Mouse (Mus musculus) spleen, adult 2 months (tissue): Measurements from ENCODE around the gene Rab43. TPM values are rescaled to one million over a fixed set of nuclear protein-coding genes. Genes with fewer than 3 reads are reported as not detected.

Source experiments
- DNase-seq, 2 experiments: peaks; one replicate each; pipeline versions ENCODE4 v3.0.0 to v3.0.0-alpha.2; 2012 to 2021; ENCODE audit warnings: low spot score in 2 of 2, low read depth in 1 of 2
- H3K27ac ChIP-seq: fragments of 200-500 bp; 2 replicates; pipeline ENCODE4 v1.5.1; 2012; ENCODE audit warnings: low read length, inconsistent platforms; ENCODE audit not compliant: insufficient read depth
- H3K27me3 ChIP-seq: fragments of 200-500 bp; 2 replicates; pipeline ENCODE4 v1.6.1; 2012; ENCODE audit warnings: mild to moderate bottlenecking, moderate library complexity, low read length, inconsistent platforms; ENCODE audit not compliant: control insufficient read depth, insufficient read depth
- H3K36me3 ChIP-seq: fragments of 200-500 bp; 2 replicates; pipeline ENCODE4 v1.6.1; 2012; ENCODE audit warnings: mild to moderate bottlenecking, low read length, inconsistent platforms; ENCODE audit not compliant: control insufficient read depth, insufficient read depth
- H3K4me1 ChIP-seq: fragments of 200-500 bp; 2 replicates; pipeline ENCODE4 v1.6.1; 2011; ENCODE audit warnings: inconsistent platforms; ENCODE audit not compliant: control insufficient read depth, insufficient read depth, insufficient read length
- H3K4me3 ChIP-seq: fragments of 200-500 bp; 2 replicates; pipeline ENCODE4 v1.5.1; 2011; ENCODE audit warnings: mild to moderate bottlenecking, inconsistent platforms; ENCODE audit not compliant: insufficient read depth, insufficient read length; ENCODE audit errors: extremely low read depth
- CTCF ChIP-seq: fragments of 200-500 bp; IDR thresholded peaks from 2 replicates; pipeline ENCODE4 v1.5.1; 2011; ENCODE audit warnings: mild to moderate bottlenecking, inconsistent platforms; ENCODE audit not compliant: insufficient read depth, insufficient read length, insufficient replicate concordance; ENCODE audit errors: extremely low read depth
- POLR2A ChIP-seq: fragments of 200-500 bp; IDR thresholded peaks from 2 replicates; pipeline ENCODE4 v1.6.1; 2011; ENCODE audit warnings: low read depth, low read length, inconsistent platforms
- WGBS: fragments of 180-500 bp; shearing (Covaris S2); methylation state at CpG from one replicate; pipeline ENCODE4 v1.1.7; 2018; 5-methylcytosine and 5-hydroxymethylcytosine counted together
- polyA plus RNA-seq: library from polyadenylated mRNA; depleted of rRNA; stranded (reverse); fragments of >200 nt; gene quantifications from 2 replicates; pipeline ENCODE4 v1.2.3, GENCODE M21; 2012

The Rab43 gene
- polyA plus RNA-seq, 1 experiment = 102 TPM

DNA sequence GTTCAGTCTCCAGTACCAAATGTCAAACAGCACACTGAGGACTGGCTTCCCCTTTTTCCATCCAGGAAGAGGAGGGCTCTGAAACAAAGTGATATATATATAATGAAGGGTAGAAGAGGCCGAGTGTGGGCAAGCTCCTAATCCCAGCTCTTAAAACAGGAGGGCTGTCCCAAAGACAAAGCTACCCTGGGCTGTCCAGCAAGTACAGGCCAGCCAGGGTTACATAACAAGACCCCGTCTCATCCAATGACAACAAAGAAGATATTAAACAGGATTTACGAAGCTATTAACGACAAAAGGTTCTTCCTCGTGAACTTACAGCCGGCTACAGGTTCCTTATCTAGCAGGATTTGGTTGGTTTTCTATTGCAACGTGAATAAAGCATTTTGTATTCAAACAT, 7.1 kb downstream of the Rab43 start:
- peaks cover 13% of the 10 kb centered on the region for H3K4me1 ChIP-seq
- no peaks in the 10 kb centered on the region for H3K27me3 ChIP-seq
- WGBS = 84% methylated on average over 7 of the region's 7 CpGs
- DNase-seq = no peak
- peaks cover 4% of the 10 kb centered on the region; the same call in 1 of the 2 replicates for H3K36me3 ChIP-seq
- no peak overlapping the region for H3K27ac ChIP-seq
- TF ChIP-seq POLR2A (no peak), CTCF (no peak)
- no peak overlapping the region for H3K4me3 ChIP-seq

DNA sequence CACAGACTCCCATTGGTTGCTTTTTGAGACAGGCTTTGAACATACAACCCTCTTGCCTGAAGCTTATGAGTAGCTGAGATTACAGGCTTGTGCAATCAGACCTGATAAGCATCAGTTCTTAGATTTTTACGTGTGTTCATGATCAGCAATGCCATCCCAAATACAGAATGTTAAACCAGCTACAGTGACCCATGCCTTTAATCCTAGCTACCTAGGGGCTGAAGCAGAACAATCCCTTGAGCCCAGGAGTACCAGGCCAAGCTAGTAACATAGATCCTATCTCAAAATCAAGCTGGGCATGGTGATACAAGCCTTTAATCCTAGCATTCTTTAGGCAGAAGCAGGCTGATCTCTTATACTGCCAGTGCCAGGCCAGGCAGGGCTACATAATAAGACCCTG, 7.9 kb downstream of the Rab43 start:
- WGBS = 70% methylated on average over 1 of the region's 1 CpGs
- peaks cover 5% of the 10 kb centered on the region; the same call in 1 of the 2 replicates for H3K36me3 ChIP-seq
- H3K4me3 ChIP-seq = no peak overlapping the region
- DNase-seq = no peak
- no peak for TF ChIP-seq POLR2A
- peaks cover 9% of the 10 kb centered on the region for H3K4me1 ChIP-seq
- H3K27me3 ChIP-seq = no peaks in the 10 kb centered on the region
- no peak overlapping the region for H3K27ac ChIP-seq

DNA sequence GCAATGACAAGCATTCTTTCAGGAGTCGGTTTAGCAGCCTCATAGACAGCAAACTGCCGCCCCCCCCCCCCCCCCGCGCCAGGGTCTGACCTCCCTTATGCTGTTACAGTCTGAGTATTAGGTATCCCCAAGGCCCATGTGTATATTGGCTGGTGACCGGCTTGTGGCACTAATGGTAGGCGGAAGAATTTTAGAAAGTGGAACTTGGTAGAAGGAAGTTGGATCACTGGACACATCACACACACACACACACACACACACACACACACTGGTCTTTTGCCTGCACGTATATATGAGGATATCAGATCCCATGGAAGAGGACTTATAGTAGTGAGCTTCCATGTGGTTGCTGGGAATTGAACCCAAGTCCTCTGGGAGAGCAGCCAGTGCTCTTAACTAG, 9.5 kb downstream of the Rab43 start:
- peaks cover 5% of the 10 kb centered on the region; the same call in 1 of the 2 replicates for H3K4me1 ChIP-seq
- WGBS = 78% methylated on average over 7 of the region's 7 CpGs

DNA sequence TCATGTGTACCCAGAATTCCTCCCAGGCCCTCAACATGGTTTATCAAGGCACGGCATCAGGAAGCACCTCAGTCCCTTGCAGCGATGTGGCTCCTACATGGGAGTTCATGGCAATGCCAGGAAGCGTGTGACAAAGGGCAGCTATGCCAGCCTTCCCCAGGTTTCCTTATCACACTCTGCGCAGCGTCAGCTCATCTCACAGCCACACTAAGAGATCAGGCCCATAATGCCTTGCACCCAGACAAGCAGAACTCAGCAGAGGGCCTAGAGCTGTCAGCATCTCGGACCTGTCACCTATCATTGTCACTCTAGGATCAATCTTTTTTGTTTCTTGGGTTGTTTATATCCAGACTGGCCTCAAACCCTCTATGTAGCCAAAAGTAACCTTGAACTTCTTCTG, 12.4 kb downstream of the Rab43 start:
- peaks cover 3% of the 10 kb centered on the region; the same call in 1 of the 2 replicates for H3K36me3 ChIP-seq
- H3K27me3 ChIP-seq = no peaks in the 10 kb centered on the region
- TF ChIP-seq CTCF (no peak), POLR2A (no peak)
- no peak for DNase-seq
- no peaks in the 10 kb centered on the region; the same call in 1 of the 2 replicates for H3K4me1 ChIP-seq
- no peak overlapping the region for H3K4me3 ChIP-seq
- no peak overlapping the region for H3K27ac ChIP-seq
- 85% methylated on average over 6 of the region's 6 CpGs for WGBS

More for the DNA sequence above, 9.5 kb downstream of the Rab43 start:
- TF ChIP-seq POLR2A (no peak), CTCF (no peak)
- no peaks in the 10 kb centered on the region for H3K27me3 ChIP-seq
- DNase-seq = no peak
- peaks cover 3% of the 10 kb centered on the region; the same call in 1 of the 2 replicates for H3K36me3 ChIP-seq
- no peak overlapping the region for H3K4me3 ChIP-seq
- no peak overlapping the region for H3K27ac ChIP-seq

DNA sequence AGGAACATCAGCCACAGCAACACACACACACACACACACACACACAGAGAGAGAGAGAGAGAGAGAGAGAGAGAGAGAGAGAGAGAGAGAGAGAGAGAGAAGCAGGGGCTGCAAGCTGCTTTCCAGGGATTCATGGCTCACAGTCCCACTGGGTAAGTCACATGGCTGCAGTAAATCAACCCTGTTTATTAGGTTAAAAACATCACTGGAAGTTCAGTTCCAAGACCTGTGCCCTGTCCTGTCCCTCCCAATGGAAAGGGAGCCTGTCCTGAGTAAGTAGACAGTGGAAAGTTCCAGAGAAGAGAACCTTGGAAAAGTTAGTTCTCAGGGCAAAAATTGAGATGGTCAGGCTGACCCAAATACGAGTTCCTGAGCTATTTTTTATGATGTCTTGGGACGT, 14.6 kb downstream of the Rab43 start:
- no peak for DNase-seq
- H3K27ac ChIP-seq = no peak overlapping the region
- TF ChIP-seq POLR2A (no peak), CTCF (no peak)
- no peak overlapping the region for H3K4me3 ChIP-seq
- peaks cover 7% of the 10 kb centered on the region for H3K36me3 ChIP-seq
- H3K27me3 ChIP-seq = no peaks in the 10 kb centered on the region
- no peaks in the 10 kb centered on the region; the same call in 1 of the 2 replicates for H3K4me1 ChIP-seq
- WGBS = 71% methylated on average over 2 of the region's 2 CpGs

DNA sequence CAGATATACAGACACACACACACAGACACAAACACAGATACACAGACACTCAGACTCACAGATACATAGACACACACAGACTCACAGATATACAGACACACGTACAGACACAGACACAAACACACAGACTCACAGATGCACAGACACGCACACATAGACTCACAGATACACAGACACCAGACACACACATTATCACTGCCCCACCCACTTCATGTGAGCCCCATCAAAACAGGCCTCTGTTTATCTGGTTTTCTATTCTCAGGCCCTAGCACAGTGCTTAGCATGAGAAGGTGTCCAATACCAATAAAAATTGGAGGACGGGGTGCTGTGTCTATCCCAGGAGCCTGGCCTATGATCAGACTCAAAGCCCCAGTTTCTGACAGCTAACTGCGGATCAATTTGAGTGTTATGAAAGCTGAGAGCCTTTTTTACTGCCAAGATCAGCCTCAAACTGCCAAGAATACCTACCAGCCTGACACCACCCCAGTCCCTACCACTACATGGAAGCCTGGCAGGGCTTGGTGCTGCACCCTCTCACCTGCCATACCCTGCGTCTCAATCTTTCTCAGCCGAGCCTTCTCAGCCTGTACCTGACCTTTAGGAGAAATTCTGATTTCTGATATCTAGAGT, 15.6 kb downstream of the Rab43 start:
- no peak for DNase-seq
- 90% methylated on average over 6 of the region's 6 CpGs for WGBS
- no peaks in the 10 kb centered on the region; the same call in 1 of the 2 replicates for H3K4me1 ChIP-seq
- no peak overlapping the region for H3K4me3 ChIP-seq
- TF ChIP-seq CTCF (no peak), POLR2A (no peak)
- no peak overlapping the region for H3K27ac ChIP-seq
- H3K27me3 ChIP-seq = no peaks in the 10 kb centered on the region
- H3K36me3 ChIP-seq = peaks cover 12% of the 10 kb centered on the region

DNA sequence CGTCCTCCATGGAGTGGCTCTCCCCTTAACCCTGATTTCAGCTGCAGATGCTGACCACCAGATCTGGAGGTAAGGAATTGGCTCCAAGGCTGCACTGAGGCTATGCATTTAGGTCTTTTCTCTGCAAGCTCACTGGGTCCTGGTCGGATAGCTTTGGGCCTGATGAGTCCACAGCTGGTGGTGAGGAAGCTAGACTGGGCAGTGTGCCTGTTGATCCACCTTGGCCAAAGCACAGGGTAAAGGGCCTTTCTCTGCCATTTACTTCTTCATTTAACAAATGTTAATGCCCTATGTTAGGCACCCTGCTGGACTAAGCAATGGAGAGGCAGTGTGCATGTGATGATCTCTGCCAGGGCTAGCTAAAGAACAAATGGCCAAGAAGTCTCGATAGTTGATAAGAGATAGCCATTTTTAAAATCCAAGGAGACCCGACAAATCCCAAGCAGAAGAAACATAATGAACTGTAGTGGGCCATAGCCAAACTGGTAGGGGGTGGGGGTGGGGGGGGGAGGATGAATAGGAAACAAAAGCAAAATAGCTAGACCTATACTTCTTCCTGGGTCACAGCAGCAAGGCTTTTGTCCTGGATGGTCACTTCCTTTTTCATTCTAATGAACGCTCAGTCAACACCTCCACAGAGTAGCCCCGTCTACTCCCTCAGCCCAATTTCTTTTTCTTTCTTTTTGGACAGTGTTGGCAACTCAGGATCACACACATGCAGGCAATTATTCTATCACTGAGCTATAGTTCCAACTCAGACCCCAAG, 16.4 kb downstream of the Rab43 start:
- Histone ChIP-seq H3K4me3 (no peak overlapping the region), H3K36me3 (peaks cover 15% of the 10 kb centered on the region), H3K27ac (no peak overlapping the region), H3K4me1 (peaks cover 7% of the 10 kb centered on the region; the same call in 1 of the 2 replicates), H3K27me3 (no peaks in the 10 kb centered on the region)
- TF ChIP-seq CTCF (no peak), POLR2A (no peak)
- no peak for DNase-seq
- 89% methylated on average over 6 of the region's 6 CpGs for WGBS
